In genomic region chr1:131079762-131080161, GRCm38 (mm10) we compare ENCODE assay signal across 9 mouse cellular contexts. TPM values are rescaled to one million over a fixed set of nuclear protein-coding genes. Genes with fewer than 3 reads are reported as not detected.
DNase-seq lines count a peak whose midpoint lies in the region; ATAC-seq and TF ChIP-seq lines count a peak whose summit lies in the region.
"Had no signal": no experiment of that assay in that cellular context is flagged by ENCODE, and none has a peak within 500 bp of the region (broad histone marks: within the 10 kb centered on the region; RNA-seq: fewer than 3 reads in every experiment).

No protein-coding gene starts in this region.

- no peak for TF ChIP-seq EP300 in liver, postnatal 0 days (IDR thresholded peaks at IDR 0.05; ENCODE audit: low read depth)

- H3K4me2 ChIP-seq in neural tube, embryonic 12.5 days (replicated peaks), result no peak overlapping the region
- no peak overlapping the region for H3K4me2 ChIP-seq in neural tube, embryonic 15.5 days
- H3K4me2 ChIP-seq in liver, postnatal 0 days (ENCODE audit: low read depth, low read length), result no peak overlapping the region
- H3K4me2 ChIP-seq: hindbrain, embryonic 15.5 days had no signal

- no peaks in the 10 kb centered on the region for H3K27me3 ChIP-seq in neural tube, embryonic 12.5 days (replicated peaks)
- H3K27me3 ChIP-seq in neural tube, embryonic 15.5 days (replicated peaks), result no peaks in the 10 kb centered on the region
- no peaks in the 10 kb centered on the region for H3K27me3 ChIP-seq in embryonic facial prominence, embryonic 10.5 days (replicated peaks; ENCODE audit: low read depth, poor library complexity, severe bottlenecking)
- H3K27me3 ChIP-seq in liver, postnatal 0 days (ENCODE audit: insufficient read depth, low read length), result no peaks in the 10 kb centered on the region
- H3K27me3 ChIP-seq: hindbrain, embryonic 15.5 days had no signal

- H3K4me3 ChIP-seq in neural tube, embryonic 12.5 days, result no peak overlapping the region
- H3K4me3 ChIP-seq in neural tube, embryonic 15.5 days (replicated peaks), result no peak overlapping the region
- no peak overlapping the region for H3K4me3 ChIP-seq in embryonic facial prominence, embryonic 10.5 days
- H3K4me3 ChIP-seq in liver, postnatal 0 days (ENCODE audit: low read depth, low read length), result no peak overlapping the region
- H3K4me3 ChIP-seq: hindbrain, embryonic 15.5 days had no signal

- H3K27ac ChIP-seq in neural tube, embryonic 12.5 days, result no peak overlapping the region
- no peak overlapping the region for H3K27ac ChIP-seq in neural tube, embryonic 15.5 days (replicated peaks)
- H3K27ac ChIP-seq in embryonic facial prominence, embryonic 10.5 days (replicated peaks), result peak overlapping the region; percentile 77
- no peak overlapping the region for H3K27ac ChIP-seq in liver, postnatal 0 days (ENCODE audit: low read depth)

- 0 out of 2 replicates have a peak, but pooled peaks have one; percentile 1 for ATAC-seq in neural tube, embryonic 12.5 days (ENCODE audit: low FRiP score, low read depth)
- ATAC-seq in neural tube, embryonic 15.5 days (ENCODE audit: low FRiP score), result no peak
- ATAC-seq in liver, postnatal 0 days, result no peak

- 0 out of 2 replicates have a peak, but pooled peaks cover 3% of the 10 kb centered on the region for H3K9me3 ChIP-seq in neural tube, embryonic 12.5 days
- H3K9me3 ChIP-seq in neural tube, embryonic 15.5 days (replicated peaks), result no peaks in the 10 kb centered on the region
- no peaks in the 10 kb centered on the region for H3K9me3 ChIP-seq in embryonic facial prominence, embryonic 10.5 days
- no peaks in the 10 kb centered on the region for H3K9me3 ChIP-seq in liver, postnatal 0 days (ENCODE audit: low read length)
- H3K9me3 ChIP-seq: hindbrain, embryonic 15.5 days had no signal

- no peaks in the 10 kb centered on the region for H3K36me3 ChIP-seq in neural tube, embryonic 12.5 days
- H3K36me3 ChIP-seq in neural tube, embryonic 15.5 days, result no peaks in the 10 kb centered on the region
- no peaks in the 10 kb centered on the region; the same call in 1 of the 2 replicates for H3K36me3 ChIP-seq in embryonic facial prominence, embryonic 10.5 days (replicated peaks)
- H3K36me3 ChIP-seq in liver, postnatal 0 days (replicated peaks; ENCODE audit: insufficient read depth, low read length), result no peaks in the 10 kb centered on the region
- H3K36me3 ChIP-seq: hindbrain, embryonic 15.5 days had no signal

- peak; percentile 38 for TF ChIP-seq CTCF in liver, postnatal 0 days (IDR thresholded peaks at IDR 0.05; ENCODE audit: low read depth)

- peaks cover 40% of the 10 kb centered on the region for H3K4me1 ChIP-seq in neural tube, embryonic 12.5 days
- H3K4me1 ChIP-seq in neural tube, embryonic 15.5 days, result peaks cover 45% of the 10 kb centered on the region
- H3K4me1 ChIP-seq in embryonic facial prominence, embryonic 10.5 days, result peaks cover 87% of the 10 kb centered on the region
- H3K4me1 ChIP-seq in liver, postnatal 0 days (ENCODE audit: insufficient read depth), result peaks cover 83% of the 10 kb centered on the region

- H3K9ac ChIP-seq in neural tube, embryonic 12.5 days, result no peak overlapping the region
- H3K9ac ChIP-seq in neural tube, embryonic 15.5 days (replicated peaks), result no peak overlapping the region
- H3K9ac ChIP-seq in liver, postnatal 0 days (replicated peaks), result no peak overlapping the region
- H3K9ac ChIP-seq: hindbrain, embryonic 15.5 days had no signal

- no peak for DNase-seq in embryonic facial prominence, embryonic 10.5 days (ENCODE audit: low spot score)
- DNase-seq in liver, postnatal 0 days, result no peak
- DNase-seq in yolk sac, embryonic 10.5 days (ENCODE audit: low spot score), result peak; percentile 49
- no peak for DNase-seq in urinary bladder, adult 18-20 months (ENCODE audit: low spot score in 2 of 2)
- DNase-seq in ovary, postnatal 10 days (ENCODE audit: low spot score), result no peak
- DNase-seq: cerebellum, adult 8-10 months had no signal

- WGBS in neural tube, embryonic 12.5 days, result 86% methylated on average over 4 of the region's 4 CpGs
- 90% methylated on average over 4 of the region's 4 CpGs for WGBS in neural tube, embryonic 15.5 days
- WGBS in embryonic facial prominence, embryonic 10.5 days, result 74% methylated on average over 4 of the region's 4 CpGs
- WGBS in liver, postnatal 0 days (ENCODE audit: insufficient replicate concordance), result 45% methylated on average over 4 of the region's 4 CpGs

RNA-seq across cellular contexts. Expression of gene Mapkapk2, which starts 17.9 kb away (rescaled TPM):
- polyA plus RNA-seq in neural tube, embryonic 12.5 days (2016; fragmentation: Nextera tagmentation; extraction: Ambion mirVana), result 44.2 and 46.8 TPM in 2 replicates
- polyA plus RNA-seq in neural tube, embryonic 15.5 days (2015; fragmentation: Nextera tagmentation; extraction: Ambion mirVana), result 15.0 and 19.9 TPM in 2 replicates
- 44.4 and 45.4 TPM in 2 replicates for polyA plus RNA-seq in embryonic facial prominence, embryonic 10.5 days (2016; fragmentation: Nextera tagmentation; extraction: Ambion mirVana)
- 18.3 and 19.6 TPM in 2 replicates for polyA plus RNA-seq in liver, postnatal 0 days (2015; fragmentation: Nextera tagmentation; extraction: Ambion mirVana)

RNA-seq across cellular contexts. Expression of gene Dyrk3, which starts 58.4 kb away (rescaled TPM):
- polyA plus RNA-seq in neural tube, embryonic 12.5 days (2016; fragmentation: Nextera tagmentation; extraction: Ambion mirVana), result 12.4 and 14.8 TPM in 2 replicates
- 10.3 and 14.0 TPM in 2 replicates for polyA plus RNA-seq in neural tube, embryonic 15.5 days (2015; fragmentation: Nextera tagmentation; extraction: Ambion mirVana)
- polyA plus RNA-seq in embryonic facial prominence, embryonic 10.5 days (2016; fragmentation: Nextera tagmentation; extraction: Ambion mirVana), result 8.7 and 9.7 TPM in 2 replicates
- 9.5 and 10.3 TPM in 2 replicates for polyA plus RNA-seq in liver, postnatal 0 days (2015; fragmentation: Nextera tagmentation; extraction: Ambion mirVana)
